Mouse (Mus musculus) C2C12 (cell line): ENCODE results near the gene Adam15. TPM values are rescaled to one million over a fixed set of nuclear protein-coding genes. Genes with fewer than 3 reads are reported as not detected.

Source experiments
- H3K27me3 ChIP-seq: one replicate; pipeline ENCODE4 v1.6.1; 2011; ENCODE audit not compliant: control insufficient read depth, insufficient read depth, insufficient read length
- H3K36me3 ChIP-seq: one replicate; pipeline ENCODE4 v1.6.1; 2011; ENCODE audit not compliant: control insufficient read depth, insufficient read depth
- H3K4me3 ChIP-seq: one replicate; pipeline ENCODE4 v1.5.1; 2011; ENCODE audit warnings: mild to moderate bottlenecking, control low read depth; ENCODE audit not compliant: poor library complexity, insufficient read depth, severe bottlenecking
- H3K79me2 ChIP-seq: one replicate; pipeline ENCODE4 v1.6.1; 2011; ENCODE audit not compliant: control insufficient read depth, insufficient read depth
- H3K79me3 ChIP-seq: one replicate; pipeline ENCODE4 v1.6.1; 2011; ENCODE audit warnings: low read depth, control low read depth
- H3ac ChIP-seq: one replicate; pipeline ENCODE3; 2011; ENCODE audit warnings: low read depth; ENCODE audit not compliant: control insufficient read depth, insufficient read length
- CEBPB ChIP-seq: IDR thresholded peaks from one replicate; pipeline ENCODE4 v1.6.1; 2011; ENCODE audit warnings: low read depth, mild to moderate bottlenecking, control low read depth, moderate library complexity
- CTCF ChIP-seq: IDR thresholded peaks from one replicate; pipeline ENCODE4 v1.5.1; 2011; ENCODE audit not compliant: control insufficient read depth, insufficient read depth, insufficient read length
- FOSL1 ChIP-seq: IDR thresholded peaks from one replicate; pipeline ENCODE4 v1.8.0; 2011; ENCODE audit warnings: mild to moderate bottlenecking, low read length; ENCODE audit not compliant: poor library complexity, insufficient read depth, severe bottlenecking
- MAX ChIP-seq: IDR thresholded peaks from one replicate; pipeline ENCODE4 v1.6.1; 2011; ENCODE audit warnings: mild to moderate bottlenecking, control low read depth
- MYOD1 ChIP-seq: IDR thresholded peaks from one replicate; pipeline ENCODE4 v1.6.1; 2011; ENCODE audit warnings: low read depth; ENCODE audit not compliant: control insufficient read depth, insufficient read length
- MYOG ChIP-seq: IDR thresholded peaks from one replicate; pipeline ENCODE4 v1.6.1; 2011; ENCODE audit not compliant: control insufficient read depth, insufficient read length; ENCODE audit errors: extremely low read depth
- USF1 ChIP-seq: IDR thresholded peaks from one replicate; pipeline ENCODE4 v1.6.1; 2011; ENCODE audit warnings: low read depth, mild to moderate bottlenecking, control low read depth, moderate library complexity
- polyA plus RNA-seq: library from polyadenylated mRNA; unstranded; fragments of >200 nt; fragmentation: generic; extraction: Trizol; gene quantifications from one replicate; pipeline ENCODE4 v1.2.1, GENCODE M21; 2012; ENCODE audit warnings: missing spikeins

Gene Adam15
- polyA plus RNA-seq, 1 experiment = 60.2 TPM

- TF ChIP-seq CTCF = peak; percentile 91
- TF ChIP-seq MYOD1 = no peak
- Histone ChIP-seq H3K79me2 (peaks cover 16% of the 10 kb centered on the region), H3K4me3 (no peak overlapping the region), H3K27me3 (no peaks in the 10 kb centered on the region), H3K36me3 (peaks cover 7% of the 10 kb centered on the region), H3ac (no peak overlapping the region), H3K79me3 (no peaks in the 10 kb centered on the region)
Measured at GRCm38 (mm10) chr3:89340465-89340864, 9.3 kb downstream of the Adam15 start.

DNA sequence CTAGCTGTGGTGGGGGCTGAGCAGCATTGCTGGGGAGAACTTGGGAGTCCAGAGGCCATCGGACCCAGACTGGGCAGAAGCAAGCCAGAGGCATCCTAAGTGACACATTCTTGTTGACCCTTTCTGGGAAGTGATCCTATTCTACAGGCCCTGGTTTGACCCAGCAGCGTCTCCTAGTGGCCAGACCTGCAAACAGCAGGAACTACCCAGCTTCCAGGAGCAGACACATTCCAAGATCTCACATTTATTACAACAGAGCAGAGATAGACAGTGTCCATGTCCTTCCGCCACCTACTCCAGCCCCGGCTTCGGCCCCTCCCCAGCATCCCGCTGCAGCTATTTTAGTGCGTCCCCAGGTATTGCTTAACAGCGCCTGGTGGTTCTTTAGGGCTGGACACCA lies 10.4 kb downstream of the Adam15 start:
- no peaks in the 10 kb centered on the region for H3K79me3 ChIP-seq
- no peaks in the 10 kb centered on the region for H3K36me3 ChIP-seq
- TF ChIP-seq MAX (no peak), CTCF (peak; percentile 68)
- no peak overlapping the region for H3K4me3 ChIP-seq
- H3K79me2 ChIP-seq = peaks cover 17% of the 10 kb centered on the region
- H3K27me3 ChIP-seq = no peaks in the 10 kb centered on the region
- H3ac ChIP-seq = no peak overlapping the region

- Histone ChIP-seq H3K27me3 (no peaks in the 10 kb centered on the region), H3K36me3 (no peaks in the 10 kb centered on the region), H3K79me2 (peaks cover 17% of the 10 kb centered on the region), H3K4me3 (peak within 1 kb of the TSS; percentile 80), H3K79me3 (no peaks in the 10 kb centered on the region), H3ac (peak within 1 kb of the TSS; percentile 82)
- no peak for TF ChIP-seq CEBPB
- TF ChIP-seq USF1 = no peak
- no peak for TF ChIP-seq FOSL1
- TF ChIP-seq MYOG = no peak
- no peak for TF ChIP-seq CTCF
- TF ChIP-seq MAX = no peak
- no peak for TF ChIP-seq MYOD1
Measured at GRCm38 (mm10) chr3:89337721-89338578, 11.8 kb downstream of the Adam15 start, which contains the start of gene Efna4. Gene Efna4 (minus strand): TSS chr3:89338028.

GRCm38 (mm10) chr3:89337062-89337720 lies 12.6 kb downstream of the Adam15 start:
- peak overlapping the region; percentile 80 for H3K4me3 ChIP-seq
- no peaks in the 10 kb centered on the region for H3K27me3 ChIP-seq
- H3ac ChIP-seq = peak overlapping the region; percentile 82
- no peaks in the 10 kb centered on the region for H3K36me3 ChIP-seq
- no peak for TF ChIP-seq MYOG
- TF ChIP-seq USF1 = no peak
- TF ChIP-seq MAX = no peak
- no peaks in the 10 kb centered on the region for H3K79me3 ChIP-seq
- peaks cover 17% of the 10 kb centered on the region for H3K79me2 ChIP-seq

GRCm38 (mm10) chr3:89336529-89336928 lies 13.3 kb downstream of the Adam15 start:
- H3K36me3 ChIP-seq = no peaks in the 10 kb centered on the region
- no peak overlapping the region for H3K4me3 ChIP-seq
- H3K27me3 ChIP-seq = no peaks in the 10 kb centered on the region
- peaks cover 17% of the 10 kb centered on the region for H3K79me2 ChIP-seq
- H3K79me3 ChIP-seq = no peaks in the 10 kb centered on the region
- peak overlapping the region; percentile 26 for H3ac ChIP-seq
- TF ChIP-seq CTCF (no peak), MYOD1 (no peak), CEBPB (no peak), MYOG (no peak), FOSL1 (no peak), MAX (no peak), USF1 (no peak)

DNA sequence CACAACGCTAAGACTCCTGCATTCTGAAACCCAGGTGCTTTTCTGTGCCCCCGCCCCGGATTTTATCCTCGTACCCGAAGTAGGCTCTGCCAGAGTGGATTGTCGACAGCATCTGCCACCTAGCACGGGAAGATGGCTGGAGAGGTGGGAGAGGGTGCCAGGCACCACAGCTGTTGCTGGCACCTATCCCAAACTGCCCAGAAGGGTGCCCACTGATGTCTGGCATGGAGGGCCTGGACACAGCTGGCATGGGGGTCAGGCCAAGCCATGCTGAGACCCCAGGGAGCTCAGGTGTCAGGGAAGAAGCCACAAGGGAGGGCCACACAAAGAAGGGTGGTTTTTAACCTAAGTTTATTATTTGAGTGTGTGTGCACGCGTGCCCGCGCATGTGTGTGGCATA lies 16.7 kb downstream of the Adam15 start:
- Histone ChIP-seq H3K79me2 (peaks cover 17% of the 10 kb centered on the region), H3K79me3 (no peaks in the 10 kb centered on the region), H3K4me3 (no peak overlapping the region), H3K27me3 (peaks cover 3% of the 10 kb centered on the region), H3ac (no peak overlapping the region), H3K36me3 (no peaks in the 10 kb centered on the region)
- TF ChIP-seq MAX = no peak
- TF ChIP-seq MYOD1 = no peak
